Mouse (Mus musculus): Measurements from ENCODE around the gene Trappc4.

DNA sequence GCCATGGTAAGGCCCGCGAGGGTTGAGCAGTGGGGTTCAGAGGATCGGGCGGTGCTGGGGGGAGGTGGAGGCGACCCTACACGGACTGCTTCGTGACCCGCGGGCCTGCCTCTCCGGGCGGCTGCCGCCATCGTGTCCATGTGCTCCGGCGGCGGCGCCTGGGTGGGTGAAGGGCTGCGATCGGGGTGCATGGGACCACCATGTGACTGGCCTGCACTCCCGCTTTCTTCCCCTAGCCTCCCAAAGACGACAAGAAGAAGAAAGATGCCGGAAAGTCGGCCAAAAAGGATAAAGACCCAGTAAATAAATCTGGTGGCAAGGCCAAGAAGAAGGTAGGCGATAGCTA is 325 bp upstream of the Trappc4 start:
- 0 out of 2 replicates have a peak, but pooled peaks have one; percentile 19 for TF ChIP-seq POLR2A (IDR thresholded peaks at IDR 0.05; ENCODE audit: control insufficient read depth, extremely low read depth, insufficient read depth, low read length, poor library complexity)
- TF ChIP-seq CTCF (IDR thresholded peaks at IDR 0.05; ENCODE audit: borderline replicate concordance, control insufficient read depth, extremely low read depth, insufficient read depth, low read length, poor library complexity) = 0 out of 2 replicates have a peak, but pooled peaks have one; percentile 40
